Mouse (Mus musculus): ENCODE data around the gene Acsm1.

Gene Acsm1

GRCm38 (mm10) chr7:119670925-119671324 is 64.1 kb downstream of the Acsm1 start:
- DNase-seq: peak; percentile 8 to 32

GRCm38 (mm10) chr7:119673465-119673864 is 66.6 kb downstream of the Acsm1 start:
- DNase-seq: peak; percentile 46 to 48

GRCm38 (mm10) chr7:119680107-119680506 is 73.3 kb downstream of the Acsm1 start:
- DNase-seq: no peak

- DNase-seq: no peak
Measured at GRCm38 (mm10) chr7:119682699-119683098, 75.9 kb downstream of the Acsm1 start.

GRCm38 (mm10) chr7:119689726-119690125 is 82.9 kb downstream of the Acsm1 start, which contains the start of gene Acsm4:
Acsm4 (plus strand) TSS chr7:119690026.
- no peak for DNase-seq

GRCm38 (mm10) chr7:119692302-119692701 is 85.5 kb downstream of the Acsm1 start:
- no peak for DNase-seq

- no peak for DNase-seq
Measured at GRCm38 (mm10) chr7:119694926-119695325, 88.1 kb downstream of the Acsm1 start.
